Mouse (Mus musculus): Measurements from ENCODE around the gene Lcor. TPM values are rescaled to one million over a fixed set of nuclear protein-coding genes. Genes with fewer than 3 reads are reported as not detected.

Lcor gene
- polyA plus RNA-seq, 1 experiment from 2014 or later: 6.4 TPM

DNA sequence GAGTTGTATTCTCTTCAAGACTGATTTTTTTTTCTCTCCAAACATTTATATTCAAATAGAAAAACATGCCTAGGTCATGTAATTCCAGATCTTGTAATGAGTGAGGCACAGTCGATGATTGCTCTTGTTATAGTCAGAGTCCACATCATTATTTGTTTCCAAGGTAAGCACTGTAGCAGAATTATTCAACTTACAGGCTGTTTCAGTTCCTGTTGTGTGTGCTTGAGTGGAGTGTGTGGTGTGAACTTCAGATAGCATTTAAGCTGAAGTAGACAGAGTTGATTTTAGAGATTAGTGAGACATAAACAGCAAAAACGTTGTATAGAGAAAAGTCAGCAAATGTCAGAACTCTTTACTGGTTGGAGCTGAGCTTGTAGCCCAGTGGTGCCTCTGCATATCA lies 86.4 kb downstream of the Lcor start:
- H3K4me3 ChIP-seq (replicated peaks): no peak overlapping the region
- H3K4me1 ChIP-seq (replicated peaks): peaks cover 1% of the 10 kb centered on the region; the same call in 1 of the 2 replicates
- H3K9me3 ChIP-seq (replicated peaks): no peaks in the 10 kb centered on the region
- H3K9ac ChIP-seq: no peak overlapping the region
- 52% methylated on average over 2 of the region's 2 CpGs for WGBS (ENCODE audit: insufficient replicate concordance)
- H3K27me3 ChIP-seq: no peaks in the 10 kb centered on the region
- H3K4me2 ChIP-seq: no peak overlapping the region
- H3K27ac ChIP-seq (replicated peaks): no peak overlapping the region
- no peak for ATAC-seq (ENCODE audit: insufficient read depth)
- no peaks in the 10 kb centered on the region for H3K36me3 ChIP-seq (replicated peaks)

GRCm38 (mm10) chr19:41573700-41574099 lies 91.3 kb downstream of the Lcor start:
- Histone ChIP-seq H3K4me1 (replicated peaks) (peaks cover 6% of the 10 kb centered on the region; the same call in 1 of the 2 replicates), H3K27ac (replicated peaks) (no peak overlapping the region), H3K27me3 (no peaks in the 10 kb centered on the region), H3K4me3 (replicated peaks) (no peak overlapping the region), H3K9ac (no peak overlapping the region), H3K4me2 (no peak overlapping the region), H3K9me3 (replicated peaks) (no peaks in the 10 kb centered on the region), H3K36me3 (replicated peaks) (no peaks in the 10 kb centered on the region)
- WGBS (ENCODE audit: insufficient replicate concordance): 73% methylated on average over 2 of the region's 2 CpGs
- ATAC-seq (ENCODE audit: insufficient read depth): peak; percentile 37; the same call in 1 of the 2 replicates

- Histone ChIP-seq H3K9ac (no peak overlapping the region), H3K9me3 (replicated peaks) (no peaks in the 10 kb centered on the region), H3K4me1 (replicated peaks) (peaks cover 6% of the 10 kb centered on the region; the same call in 1 of the 2 replicates), H3K36me3 (replicated peaks) (peaks cover 10% of the 10 kb centered on the region), H3K4me2 (no peak overlapping the region), H3K27me3 (no peaks in the 10 kb centered on the region), H3K4me3 (replicated peaks) (no peak overlapping the region), H3K27ac (replicated peaks) (0 out of 2 replicates have a peak overlapping the region, but pooled peaks have one; percentile 4)
- ATAC-seq (ENCODE audit: insufficient read depth): no peak
Observed at GRCm38 (mm10) chr19:41577576-41577975, 95.1 kb downstream of the Lcor start.

DNA sequence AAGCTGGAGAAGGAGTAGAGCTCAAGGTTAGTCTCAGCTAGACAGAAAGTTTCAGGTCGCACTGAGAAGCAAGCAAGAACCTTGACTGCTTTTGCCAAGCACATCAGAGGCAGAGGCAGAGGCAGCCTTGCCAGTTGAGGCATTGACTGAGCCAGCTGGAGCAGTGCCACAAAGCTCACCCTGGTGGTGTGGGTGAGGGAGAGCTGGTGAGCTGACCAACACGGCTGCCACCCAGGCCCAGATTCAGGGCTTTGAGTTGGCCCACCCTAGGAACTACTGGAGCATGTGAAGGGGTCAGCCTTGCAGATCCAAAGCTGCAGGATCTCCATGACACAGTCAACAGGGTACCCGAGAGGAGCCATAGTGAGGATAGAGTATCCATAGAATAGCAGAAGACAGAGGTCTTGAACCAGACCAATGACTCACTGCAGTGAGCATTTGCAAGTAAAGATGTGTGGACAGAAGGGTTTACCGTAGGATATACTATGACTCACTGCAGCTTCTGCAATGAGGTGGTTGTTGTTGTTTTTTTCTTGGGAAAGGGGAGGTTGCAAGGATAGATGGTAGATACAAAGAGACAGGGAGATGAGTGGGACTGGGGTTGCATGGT lies 97.0 kb downstream of the Lcor start:
- Histone ChIP-seq H3K27ac (replicated peaks) (no peak overlapping the region), H3K27me3 (no peaks in the 10 kb centered on the region), H3K9me3 (replicated peaks) (no peaks in the 10 kb centered on the region), H3K4me1 (replicated peaks) (no peaks in the 10 kb centered on the region; the same call in 1 of the 2 replicates), H3K4me3 (replicated peaks) (no peak overlapping the region), H3K4me2 (no peak overlapping the region), H3K9ac (no peak overlapping the region), H3K36me3 (replicated peaks) (peaks cover 28% of the 10 kb centered on the region)
- ATAC-seq (ENCODE audit: insufficient read depth): no peak
- WGBS (ENCODE audit: insufficient replicate concordance): 72% methylated on average over 4 of the region's 4 CpGs

GRCm38 (mm10) chr19:41581706-41582420 lies 99.4 kb downstream of the Lcor start, which contains the start of gene Gm340:
Gm340 (plus strand) TSS chr19:41582370.
- no peak within 1 kb of the TSS for H3K4me2 ChIP-seq

DNA sequence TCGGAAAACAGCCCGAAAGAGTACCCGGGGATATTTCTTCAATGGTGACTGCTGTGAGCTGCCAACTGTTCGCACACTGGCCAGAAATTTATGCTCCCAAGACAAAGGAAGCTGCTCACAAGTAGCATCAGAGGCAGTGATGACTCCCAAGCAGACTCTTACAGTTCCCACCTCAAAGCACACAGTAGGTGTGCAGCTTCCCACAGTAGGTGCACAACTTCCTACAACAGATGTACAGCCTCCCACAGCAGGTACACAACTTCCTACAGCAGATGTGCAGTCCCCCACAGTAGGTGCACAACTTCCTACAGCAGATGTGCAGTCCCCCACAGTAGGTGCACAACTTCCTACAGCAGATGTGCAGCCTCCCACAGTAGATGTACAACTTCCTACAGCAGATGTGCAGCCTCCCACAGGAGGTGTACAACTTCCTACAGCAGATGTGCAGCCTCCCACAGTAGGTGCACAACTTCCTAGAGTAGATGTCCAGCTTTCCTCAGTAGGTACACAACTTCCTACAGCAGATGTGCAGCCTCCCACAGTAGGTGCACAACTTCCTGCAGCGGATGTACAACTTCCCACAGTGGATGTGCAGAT lies 100.6 kb downstream of the Lcor start:
- ATAC-seq (ENCODE audit: insufficient read depth): no peak
- H3K36me3 ChIP-seq (replicated peaks): peaks cover 32% of the 10 kb centered on the region
- H3K9me3 ChIP-seq (replicated peaks): no peaks in the 10 kb centered on the region
- WGBS (ENCODE audit: insufficient replicate concordance): 85% methylated on average over 5 of the region's 5 CpGs
- H3K4me1 ChIP-seq (replicated peaks): no peaks in the 10 kb centered on the region
- no peak overlapping the region for H3K4me3 ChIP-seq (replicated peaks)
- no peak overlapping the region for H3K9ac ChIP-seq
- H3K27ac ChIP-seq (replicated peaks): no peak overlapping the region
- H3K4me2 ChIP-seq: no peak overlapping the region
- no peaks in the 10 kb centered on the region for H3K27me3 ChIP-seq

More at GRCm38 (mm10) chr19:41581706-41582420, 99.4 kb downstream of the Lcor start, which contains the start of gene Gm340:
- H3K4me3 ChIP-seq (replicated peaks): no peak within 1 kb of the TSS
- H3K27me3 ChIP-seq: no peaks in the 10 kb centered on the region
- H3K36me3 ChIP-seq (replicated peaks): peaks cover 32% of the 10 kb centered on the region
- no peaks in the 10 kb centered on the region for H3K4me1 ChIP-seq (replicated peaks)
- no peaks in the 10 kb centered on the region for H3K9me3 ChIP-seq (replicated peaks)
- ATAC-seq (ENCODE audit: insufficient read depth): no peak
- H3K9ac ChIP-seq: no peak within 1 kb of the TSS
- no peak within 1 kb of the TSS for H3K27ac ChIP-seq (replicated peaks)
- WGBS (ENCODE audit: insufficient replicate concordance): 80% methylated on average over 23 of the region's 23 CpGs

DNA sequence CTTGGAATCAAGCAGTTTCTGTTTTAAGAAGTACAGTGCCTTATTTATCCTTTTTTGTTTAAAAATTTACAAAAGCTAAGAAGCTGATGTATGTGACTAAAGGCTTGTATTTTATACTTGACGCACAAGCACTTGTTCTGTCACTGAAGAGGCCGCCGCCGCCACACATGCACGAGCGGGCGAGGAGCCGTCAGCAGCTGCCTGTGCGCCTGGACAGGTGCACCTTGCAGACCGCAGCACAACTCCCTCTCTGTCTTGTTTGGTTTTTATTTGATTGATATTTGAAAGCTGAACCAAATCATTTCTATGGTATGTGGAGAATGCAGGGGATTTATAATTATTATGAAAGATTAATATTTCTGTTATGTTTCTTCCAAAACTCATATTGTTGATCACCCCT lies 104.3 kb downstream of the Lcor start:
- 91% methylated on average over 10 of the region's 10 CpGs for WGBS (ENCODE audit: insufficient replicate concordance)
- no peak for ATAC-seq (ENCODE audit: insufficient read depth)
- H3K4me3 ChIP-seq (replicated peaks): no peak overlapping the region
- no peaks in the 10 kb centered on the region for H3K4me1 ChIP-seq (replicated peaks)
- no peak overlapping the region for H3K4me2 ChIP-seq
- no peak overlapping the region for H3K9ac ChIP-seq
- peaks cover 30% of the 10 kb centered on the region for H3K36me3 ChIP-seq (replicated peaks)
- no peaks in the 10 kb centered on the region for H3K9me3 ChIP-seq (replicated peaks)
- H3K27me3 ChIP-seq: no peaks in the 10 kb centered on the region
- no peak overlapping the region for H3K27ac ChIP-seq (replicated peaks)

- peaks cover 21% of the 10 kb centered on the region for H3K36me3 ChIP-seq (replicated peaks)
- no peak overlapping the region for H3K9ac ChIP-seq
- H3K27me3 ChIP-seq: no peaks in the 10 kb centered on the region
- ATAC-seq (ENCODE audit: insufficient read depth): no peak
- no peaks in the 10 kb centered on the region for H3K9me3 ChIP-seq (replicated peaks)
- no peak overlapping the region for H3K4me2 ChIP-seq
- 84% methylated on average over 20 of the region's 20 CpGs for WGBS (ENCODE audit: insufficient replicate concordance)
- H3K4me1 ChIP-seq (replicated peaks): no peaks in the 10 kb centered on the region
- H3K4me3 ChIP-seq (replicated peaks): no peak overlapping the region
- no peak overlapping the region for H3K27ac ChIP-seq (replicated peaks)
Observed at GRCm38 (mm10) chr19:41587431-41588222, 105.2 kb downstream of the Lcor start.

DNA sequence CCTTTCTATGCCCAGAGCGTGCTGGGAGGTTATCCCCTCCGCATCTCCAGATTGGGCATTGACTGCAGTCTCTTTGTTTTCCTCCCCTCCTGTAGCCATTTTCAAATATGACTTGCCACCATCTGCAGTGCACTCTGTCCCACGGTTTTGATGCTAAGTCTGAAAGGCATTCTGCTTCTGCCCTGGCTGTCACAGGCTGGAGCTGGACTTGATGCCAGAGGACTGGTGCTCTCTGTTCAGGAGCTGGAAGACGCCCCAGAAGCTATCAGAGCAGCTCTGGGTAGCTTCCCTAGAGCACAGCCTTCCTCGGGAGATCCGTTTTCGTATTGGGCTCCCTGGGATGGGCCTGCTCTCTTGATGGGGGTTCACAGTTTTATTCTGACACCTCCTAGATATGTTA lies 106.6 kb downstream of the Lcor start:
- H3K9ac ChIP-seq: no peak overlapping the region
- ATAC-seq (ENCODE audit: insufficient read depth): no peak
- H3K4me3 ChIP-seq (replicated peaks): no peak overlapping the region
- 73% methylated on average over 7 of the region's 7 CpGs for WGBS (ENCODE audit: insufficient replicate concordance)
- H3K4me2 ChIP-seq: no peak overlapping the region
- no peaks in the 10 kb centered on the region for H3K27me3 ChIP-seq
- no peak overlapping the region for H3K27ac ChIP-seq (replicated peaks)
- H3K4me1 ChIP-seq (replicated peaks): no peaks in the 10 kb centered on the region
- no peaks in the 10 kb centered on the region for H3K9me3 ChIP-seq (replicated peaks)
- H3K36me3 ChIP-seq (replicated peaks): peaks cover 8% of the 10 kb centered on the region; the same call in 1 of the 2 replicates

DNA sequence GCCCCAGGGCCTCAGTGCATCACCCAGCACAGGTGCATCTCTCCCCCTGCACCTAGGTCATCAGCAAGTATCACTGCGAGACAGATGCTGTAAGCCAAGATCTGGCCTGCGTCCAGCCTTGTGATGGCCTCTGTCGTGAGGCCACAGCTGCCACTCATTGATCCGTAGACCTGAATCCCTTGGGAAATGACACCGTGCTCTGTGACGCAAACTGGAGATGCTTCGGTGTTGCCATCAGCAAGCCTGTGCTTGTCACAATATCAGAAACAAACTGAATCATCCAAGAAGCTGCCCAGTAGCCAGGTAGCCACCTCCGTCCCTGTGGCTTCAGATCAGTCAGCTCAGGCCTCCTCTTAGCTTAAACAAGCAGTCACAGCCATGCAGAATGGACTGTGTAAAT lies 107.2 kb downstream of the Lcor start:
- ATAC-seq (ENCODE audit: insufficient read depth): no peak
- 81% methylated on average over 8 of the region's 8 CpGs for WGBS (ENCODE audit: insufficient replicate concordance)

DNA sequence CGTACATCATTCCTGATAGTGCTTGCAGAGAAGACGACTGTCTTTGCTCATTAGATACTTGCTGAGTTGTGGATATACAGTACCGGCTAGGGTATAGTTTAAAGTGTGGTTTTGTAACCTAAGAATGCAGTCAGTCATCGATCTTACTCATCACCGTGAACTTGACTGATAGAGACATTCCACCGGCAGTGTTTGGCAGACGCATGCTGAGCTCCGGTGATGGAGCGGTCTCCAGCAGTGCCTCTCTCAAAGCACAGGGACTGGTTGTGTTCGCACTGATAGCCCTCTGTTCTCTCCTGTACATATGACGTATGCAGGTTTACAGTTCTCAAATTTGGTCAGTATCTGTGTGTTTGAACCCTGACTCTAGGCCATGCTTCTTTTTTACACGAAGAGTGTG lies 109.4 kb downstream of the Lcor start:
- Histone ChIP-seq H3K36me3 (replicated peaks) (no peaks in the 10 kb centered on the region), H3K27me3 (no peaks in the 10 kb centered on the region), H3K4me3 (replicated peaks) (no peak overlapping the region), H3K27ac (replicated peaks) (no peak overlapping the region), H3K9me3 (replicated peaks) (no peaks in the 10 kb centered on the region), H3K4me1 (replicated peaks) (no peaks in the 10 kb centered on the region), H3K9ac (no peak overlapping the region), H3K4me2 (no peak overlapping the region)
- 75% methylated on average over 12 of the region's 12 CpGs for WGBS (ENCODE audit: insufficient replicate concordance)
- no peak for ATAC-seq (ENCODE audit: insufficient read depth)

More for the DNA sequence above, 107.2 kb downstream of the Lcor start:
- Histone ChIP-seq H3K4me2 (no peak overlapping the region), H3K27ac (replicated peaks) (no peak overlapping the region), H3K4me3 (replicated peaks) (no peak overlapping the region), H3K9ac (no peak overlapping the region), H3K27me3 (no peaks in the 10 kb centered on the region), H3K36me3 (replicated peaks) (0 out of 2 replicates have a peak, but pooled peaks cover 1% of the 10 kb centered on the region), H3K4me1 (replicated peaks) (no peaks in the 10 kb centered on the region), H3K9me3 (replicated peaks) (no peaks in the 10 kb centered on the region)

Data from liver, embryonic 15.5 days (tissue).